Mouse (Mus musculus) embryonic facial prominence, embryonic 13.5 days (tissue): ENCODE data around the gene Ifitm3. TPM values are rescaled to one million over a fixed set of nuclear protein-coding genes. Genes with fewer than 3 reads are reported as not detected.

Experiments used
- ATAC-seq: fragments of 200-750 bp; cut with Nextera tagmentation; 2 replicates; pipeline ENCODE4 v1.8.0; 2017; ENCODE audit warnings: low read depth; ENCODE audit not compliant: insufficient number of reproducible peaks, insufficient read depth, low FRiP score, low TSS enrichment
- H3K27ac ChIP-seq: fragments of 300-500 bp; sonication (generic); 2 replicates; pipeline ENCODE4 v1.5.1; 2015; ENCODE audit warnings: moderate library complexity, mild to moderate bottlenecking, inconsistent platforms
- H3K27me3 ChIP-seq: fragments of 300-500 bp; sonication (generic); 2 replicates; pipeline ENCODE4 v1.6.1; 2015; ENCODE audit warnings: mild to moderate bottlenecking, inconsistent platforms
- H3K36me3 ChIP-seq: fragments of 300-500 bp; sonication (generic); 2 replicates; pipeline ENCODE4 v1.6.1; 2015; ENCODE audit warnings: mild to moderate bottlenecking, inconsistent platforms
- H3K4me1 ChIP-seq: fragments of 300-500 bp; sonication (generic); 2 replicates; pipeline ENCODE4 v1.6.1; 2015; ENCODE audit warnings: inconsistent platforms
- H3K4me2 ChIP-seq: fragments of 300-500 bp; sonication (generic); 2 replicates; pipeline ENCODE4 v1.6.1; 2015; ENCODE audit warnings: moderate library complexity, mild to moderate bottlenecking, inconsistent platforms
- H3K4me3 ChIP-seq: fragments of 300-500 bp; sonication (generic); 2 replicates; pipeline ENCODE4 v1.5.1; 2015; ENCODE audit warnings: mild to moderate bottlenecking, inconsistent platforms
- H3K9ac ChIP-seq: fragments of 300-500 bp; sonication (generic); 2 replicates; pipeline ENCODE4 v1.6.1; 2015; ENCODE audit warnings: mild to moderate bottlenecking, inconsistent platforms
- H3K9me3 ChIP-seq: fragments of 300-500 bp; sonication (generic); 2 replicates; pipeline ENCODE4 v1.6.1; 2016; ENCODE audit warnings: inconsistent platforms
- WGBS: fragments of 180-500 bp; shearing (Covaris S2); methylation state at CpG from one replicate; pipeline ENCODE4 v1.1.7; 2015; ENCODE audit warnings: mixed read lengths; 5-methylcytosine and 5-hydroxymethylcytosine counted together
- polyA plus RNA-seq: library from polyadenylated mRNA; unstranded; fragments of >200 nt; fragmentation: Nextera tagmentation; extraction: Ambion mirVana; gene quantifications from 2 replicates; pipeline ENCODE4 v1.2.1, GENCODE M21; 2015

Ifitm3 gene
- polyA plus RNA-seq, result 98.1 and 109 TPM in 2 replicates

GRCm38 (mm10) chr7:141010593-141010992 lies at the start of gene Ifitm3:
Gene Ifitm3, minus strand, starts transcription at chr7:141010770.
- Histone ChIP-seq H3K27me3 (no peaks in the 10 kb centered on the region), H3K36me3 (no peaks in the 10 kb centered on the region), H3K9ac (peak within 1 kb of the TSS; percentile 66), H3K4me1 (peaks cover 31% of the 10 kb centered on the region), H3K9me3 (no peaks in the 10 kb centered on the region), H3K27ac (peak within 1 kb of the TSS; percentile 78), H3K4me3 (peak within 1 kb of the TSS; percentile 42), H3K4me2 (peak within 1 kb of the TSS; percentile 64)
- WGBS, result 6% methylated on average over 10 of the region's 10 CpGs
- no peak for ATAC-seq

DNA sequence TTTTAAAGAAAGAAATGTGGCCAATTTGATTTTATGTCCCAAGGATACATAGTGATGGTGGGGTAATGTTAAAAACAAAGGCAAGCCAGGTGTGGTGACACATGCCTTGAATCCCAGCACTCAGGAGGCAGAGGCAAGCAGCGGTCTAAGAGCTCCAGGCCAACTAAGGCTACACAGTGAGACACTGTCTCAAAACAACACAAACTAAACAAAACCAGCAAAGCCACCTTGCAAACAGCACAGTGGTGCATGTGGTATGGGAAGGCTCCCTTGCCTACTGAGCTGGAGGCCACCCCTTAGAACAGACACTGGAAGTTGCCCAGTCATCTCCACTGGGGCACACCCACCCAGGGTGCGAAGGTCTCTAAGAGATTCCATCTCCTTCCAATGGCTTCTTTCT lies 49.4 kb upstream of the Ifitm3 start:
- WGBS, result 54% methylated on average over 2 of the region's 2 CpGs
- ATAC-seq, result no peak
- peaks cover 18% of the 10 kb centered on the region for H3K4me1 ChIP-seq
- H3K9me3 ChIP-seq, result no peaks in the 10 kb centered on the region
- no peak overlapping the region for H3K27ac ChIP-seq
- peak overlapping the region; percentile 94 for H3K4me2 ChIP-seq
- H3K27me3 ChIP-seq, result no peaks in the 10 kb centered on the region
- peaks cover 24% of the 10 kb centered on the region for H3K36me3 ChIP-seq
- peak overlapping the region; percentile 82 for H3K4me3 ChIP-seq
- H3K9ac ChIP-seq, result peak overlapping the region; percentile 91

GRCm38 (mm10) chr7:141058601-141059341 lies 48.2 kb upstream of the Ifitm3 start:
- Histone ChIP-seq H3K4me3 (no peak overlapping the region), H3K36me3 (peaks cover 12% of the 10 kb centered on the region), H3K9ac (no peak overlapping the region), H3K27me3 (no peaks in the 10 kb centered on the region), H3K9me3 (no peaks in the 10 kb centered on the region), H3K27ac (no peak overlapping the region), H3K4me2 (no peak overlapping the region), H3K4me1 (peaks cover 18% of the 10 kb centered on the region)
- no peak for ATAC-seq
- 89% methylated on average over 14 of the region's 14 CpGs for WGBS

GRCm38 (mm10) chr7:141057541-141057940 lies 47.0 kb upstream of the Ifitm3 start:
- no peak overlapping the region for H3K4me3 ChIP-seq
- ATAC-seq, result no peak
- H3K4me1 ChIP-seq, result peaks cover 18% of the 10 kb centered on the region

GRCm38 (mm10) chr7:141056976-141057375 lies 46.4 kb upstream of the Ifitm3 start:
- peaks cover 3% of the 10 kb centered on the region; the same call in 1 of the 2 replicates for H3K36me3 ChIP-seq
- 86% methylated on average over 6 of the region's 6 CpGs for WGBS
- no peak overlapping the region for H3K4me3 ChIP-seq
- H3K27me3 ChIP-seq, result no peaks in the 10 kb centered on the region
- no peak overlapping the region for H3K4me2 ChIP-seq
- H3K9ac ChIP-seq, result no peak overlapping the region
- H3K4me1 ChIP-seq, result peaks cover 13% of the 10 kb centered on the region
- no peaks in the 10 kb centered on the region for H3K9me3 ChIP-seq
- no peak for ATAC-seq
- no peak overlapping the region for H3K27ac ChIP-seq

More at GRCm38 (mm10) chr7:141057541-141057940, 47.0 kb upstream of the Ifitm3 start:
- Histone ChIP-seq H3K36me3 (peaks cover 4% of the 10 kb centered on the region), H3K4me2 (no peak overlapping the region), H3K9me3 (no peaks in the 10 kb centered on the region), H3K27me3 (no peaks in the 10 kb centered on the region), H3K9ac (no peak overlapping the region), H3K27ac (no peak overlapping the region)
- WGBS, result 82% methylated on average over 1 of the region's 1 CpGs

DNA sequence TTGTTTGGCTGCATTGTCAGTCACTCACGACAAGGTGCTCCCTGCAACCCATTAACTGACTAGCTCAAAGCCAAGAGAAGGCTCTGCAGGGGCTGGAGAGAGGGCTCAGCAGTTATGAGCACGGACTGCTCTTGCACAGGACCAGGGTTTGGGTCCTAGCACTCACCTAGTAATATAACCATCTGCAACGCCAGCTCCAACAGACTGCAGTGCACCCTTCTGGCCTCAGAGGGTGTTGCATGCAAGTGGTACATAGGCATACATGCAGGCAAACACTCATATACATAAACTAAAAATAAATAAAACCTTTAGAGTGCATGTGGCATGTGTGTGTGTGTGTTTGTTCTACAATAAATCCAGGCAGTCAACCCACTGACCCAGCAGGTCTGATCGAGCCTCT lies 45.2 kb upstream of the Ifitm3 start:
- Histone ChIP-seq H3K4me2 (no peak overlapping the region), H3K36me3 (peaks cover 3% of the 10 kb centered on the region; the same call in 1 of the 2 replicates), H3K9ac (no peak overlapping the region), H3K4me3 (no peak overlapping the region), H3K4me1 (peaks cover 7% of the 10 kb centered on the region), H3K27ac (no peak overlapping the region), H3K27me3 (no peaks in the 10 kb centered on the region), H3K9me3 (no peaks in the 10 kb centered on the region)
- no peak for ATAC-seq
- 82% methylated on average over 4 of the region's 4 CpGs for WGBS

- no peak overlapping the region for H3K4me3 ChIP-seq
- H3K36me3 ChIP-seq, result peaks cover 3% of the 10 kb centered on the region; the same call in 1 of the 2 replicates
- WGBS, result 73% methylated on average over 2 of the region's 2 CpGs
- H3K4me2 ChIP-seq, result no peak overlapping the region
- no peak overlapping the region for H3K9ac ChIP-seq
- no peak overlapping the region for H3K27ac ChIP-seq
- H3K9me3 ChIP-seq, result no peaks in the 10 kb centered on the region
- no peak for ATAC-seq
- peaks cover 5% of the 10 kb centered on the region for H3K4me1 ChIP-seq
- H3K27me3 ChIP-seq, result no peaks in the 10 kb centered on the region
Measured at GRCm38 (mm10) chr7:141052421-141052820, 41.9 kb upstream of the Ifitm3 start.

DNA sequence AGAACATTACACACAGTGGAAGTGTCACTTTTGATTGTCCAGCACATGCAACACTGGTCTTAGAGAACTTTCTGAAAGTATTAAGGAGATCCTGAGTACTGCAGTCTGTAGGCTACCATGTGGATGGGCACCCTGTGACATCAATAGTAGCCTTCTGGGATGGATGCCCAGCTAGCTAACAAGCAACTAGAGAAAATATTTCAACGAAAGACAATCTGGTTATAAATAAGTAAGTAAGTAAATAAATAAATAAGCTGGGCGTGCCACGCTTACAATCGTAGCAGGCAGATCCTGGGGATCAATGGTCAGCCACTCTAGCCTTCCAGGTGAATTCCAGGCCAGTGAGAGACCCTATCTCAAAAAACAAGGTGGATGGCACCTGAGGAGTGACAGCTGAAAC lies 41.4 kb upstream of the Ifitm3 start:
- Histone ChIP-seq H3K9me3 (no peaks in the 10 kb centered on the region), H3K4me2 (no peak overlapping the region), H3K9ac (no peak overlapping the region), H3K27ac (no peak overlapping the region), H3K4me3 (no peak overlapping the region), H3K36me3 (peaks cover 3% of the 10 kb centered on the region; the same call in 1 of the 2 replicates), H3K4me1 (peaks cover 9% of the 10 kb centered on the region), H3K27me3 (no peaks in the 10 kb centered on the region)
- ATAC-seq, result no peak
- WGBS, result 90% methylated on average over 4 of the region's 4 CpGs

DNA sequence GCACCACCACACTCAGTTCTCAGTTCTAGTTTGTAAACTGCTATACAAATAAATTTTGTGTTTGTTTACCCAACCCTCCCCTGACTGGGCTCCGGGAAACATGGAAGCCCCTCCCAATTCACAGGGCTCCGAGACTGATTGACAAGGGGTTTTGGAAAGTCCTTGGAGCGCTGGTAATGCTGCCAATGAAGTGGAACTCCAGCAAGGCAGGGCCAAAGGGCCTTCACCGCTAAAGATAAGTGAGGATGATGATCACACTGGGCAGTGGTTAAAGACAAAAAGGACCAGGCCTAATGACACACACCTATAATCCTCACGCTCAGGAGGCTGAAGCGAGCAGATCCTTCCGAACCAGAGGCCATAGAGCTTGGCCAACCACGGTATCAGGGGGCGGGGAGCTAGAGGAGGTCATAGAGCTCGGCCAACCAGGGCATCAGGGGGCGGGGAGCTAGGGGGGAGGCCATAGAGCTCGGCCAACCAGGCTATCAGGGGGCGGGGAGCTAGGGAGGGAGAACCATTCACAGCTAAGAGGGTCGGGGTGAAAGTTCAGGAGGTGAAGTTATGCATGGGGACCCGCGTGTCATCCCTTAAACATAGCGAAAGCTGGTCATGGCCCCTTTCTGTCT lies 40.6 kb upstream of the Ifitm3 start:
- Histone ChIP-seq H3K9me3 (no peaks in the 10 kb centered on the region), H3K4me2 (no peak overlapping the region), H3K27me3 (no peaks in the 10 kb centered on the region), H3K36me3 (peaks cover 3% of the 10 kb centered on the region; the same call in 1 of the 2 replicates), H3K4me1 (peaks cover 14% of the 10 kb centered on the region), H3K4me3 (no peak overlapping the region), H3K27ac (no peak overlapping the region), H3K9ac (no peak overlapping the region)
- 71% methylated on average over 17 of the region's 17 CpGs for WGBS
- ATAC-seq, result no peak

DNA sequence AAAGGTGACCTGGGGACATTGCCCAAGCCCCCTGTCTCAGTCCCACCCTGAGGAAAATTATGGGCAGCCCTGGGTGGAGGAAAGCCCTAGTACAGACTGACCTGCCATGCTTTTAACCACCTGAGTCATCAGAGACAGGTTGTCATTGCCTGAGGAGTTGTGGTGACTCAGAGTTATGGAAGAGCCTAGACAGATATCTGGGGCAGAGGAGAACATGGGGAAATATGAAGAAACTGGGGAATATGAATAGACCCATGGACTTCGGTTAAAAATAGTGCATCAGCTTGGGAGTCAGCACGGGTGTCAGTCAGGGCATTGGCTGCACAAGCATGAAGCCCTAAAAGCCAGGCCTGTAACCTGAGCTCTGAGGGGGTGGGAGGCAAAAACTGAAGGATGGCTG lies 38.8 kb upstream of the Ifitm3 start:
- no peak overlapping the region for H3K27ac ChIP-seq
- H3K9me3 ChIP-seq, result no peaks in the 10 kb centered on the region
- no peak overlapping the region for H3K4me2 ChIP-seq
- H3K4me3 ChIP-seq, result no peak overlapping the region
- H3K9ac ChIP-seq, result no peak overlapping the region
- ATAC-seq, result no peak
- no peaks in the 10 kb centered on the region for H3K36me3 ChIP-seq
- H3K4me1 ChIP-seq, result peaks cover 14% of the 10 kb centered on the region
- H3K27me3 ChIP-seq, result no peaks in the 10 kb centered on the region
- WGBS, result 82% methylated on average over 2 of the region's 2 CpGs

GRCm38 (mm10) chr7:141048226-141049218 lies 38.0 kb upstream of the Ifitm3 start:
- Histone ChIP-seq H3K4me2 (peak overlapping the region; percentile 70), H3K4me1 (peaks cover 14% of the 10 kb centered on the region), H3K27me3 (no peaks in the 10 kb centered on the region), H3K36me3 (no peaks in the 10 kb centered on the region), H3K9ac (peak overlapping the region; percentile 58), H3K4me3 (peak overlapping the region; percentile 39), H3K27ac (peak overlapping the region; percentile 85), H3K9me3 (no peaks in the 10 kb centered on the region)
- ATAC-seq, result peak; percentile 78
- 8% methylated on average over 21 of the region's 21 CpGs for WGBS
